Mouse (Mus musculus): ENCODE data around the gene Tmem237.

Tmem237 gene

GRCm38 (mm10) chr1:59119720-59120457, at the start of gene Tmem237:
Tmem237 (minus strand) TSS chr1:59120408.
- peak; percentile 94 for DNase-seq (ENCODE audit: low read depth)

GRCm38 (mm10) chr1:59169586-59169985, 49.4 kb upstream of the Tmem237 start:
- no peak for DNase-seq (ENCODE audit: low read depth)

GRCm38 (mm10) chr1:59168556-59168955, 48.3 kb upstream of the Tmem237 start:
- no peak for DNase-seq (ENCODE audit: low read depth)

- DNase-seq (ENCODE audit: low read depth): no peak
Observed at GRCm38 (mm10) chr1:59167654-59168425, 47.6 kb upstream of the Tmem237 start.

- DNase-seq (ENCODE audit: low read depth): no peak
Observed at GRCm38 (mm10) chr1:59166232-59166905, 46.2 kb upstream of the Tmem237 start.

- DNase-seq (ENCODE audit: low read depth): no peak
Observed at GRCm38 (mm10) chr1:59163918-59164317, 43.7 kb upstream of the Tmem237 start.

- peak; percentile 47 for DNase-seq (ENCODE audit: low read depth)
Observed at GRCm38 (mm10) chr1:59163030-59163461, 42.8 kb upstream of the Tmem237 start, which contains the start of gene Mpp4. Mpp4 (minus strand) TSS chr1:59163389.

- no peak for DNase-seq (ENCODE audit: low read depth)
Observed at GRCm38 (mm10) chr1:59162309-59163024, 42.3 kb upstream of the Tmem237 start.

GRCm38 (mm10) chr1:59161396-59161795, 41.2 kb upstream of the Tmem237 start:
- DNase-seq (ENCODE audit: low read depth): no peak

GRCm38 (mm10) chr1:59160871-59161270, 40.7 kb upstream of the Tmem237 start:
- DNase-seq (ENCODE audit: low read depth): no peak

GRCm38 (mm10) chr1:59159136-59159535, 38.9 kb upstream of the Tmem237 start:
- no peak for DNase-seq (ENCODE audit: low read depth)

- no peak for DNase-seq (ENCODE audit: low read depth)
Observed at GRCm38 (mm10) chr1:59158498-59158897, 38.3 kb upstream of the Tmem237 start.

GRCm38 (mm10) chr1:59157846-59158245, 37.6 kb upstream of the Tmem237 start:
- no peak for DNase-seq (ENCODE audit: low read depth)

- DNase-seq (ENCODE audit: low read depth): no peak
Observed at GRCm38 (mm10) chr1:59152346-59152745, 32.1 kb upstream of the Tmem237 start.

GRCm38 (mm10) chr1:59150542-59150941, 30.3 kb upstream of the Tmem237 start:
- no peak for DNase-seq (ENCODE audit: low read depth)

- peak; percentile 54 for DNase-seq (ENCODE audit: low read depth)
Observed at GRCm38 (mm10) chr1:59144543-59144942, 24.3 kb upstream of the Tmem237 start.

GRCm38 (mm10) chr1:59142809-59143208, 22.6 kb upstream of the Tmem237 start:
- DNase-seq (ENCODE audit: low read depth): peak; percentile 86

GRCm38 (mm10) chr1:59134419-59134818, 14.2 kb upstream of the Tmem237 start:
- no peak for DNase-seq (ENCODE audit: low read depth)

GRCm38 (mm10) chr1:59128879-59129278, 8.7 kb upstream of the Tmem237 start:
- no peak for DNase-seq (ENCODE audit: low read depth)

GRCm38 (mm10) chr1:59125558-59125957, 5.3 kb upstream of the Tmem237 start:
- no peak for DNase-seq (ENCODE audit: low read depth)

- no peak for DNase-seq (ENCODE audit: low read depth)
Observed at GRCm38 (mm10) chr1:59110524-59110923, 9.7 kb downstream of the Tmem237 start.

GRCm38 (mm10) chr1:59102071-59102470, 18.1 kb downstream of the Tmem237 start:
- no peak for DNase-seq (ENCODE audit: low read depth)

Data from induced T-regulatory cell, adult 2 months (primary cell).